Mouse (Mus musculus) left cerebral cortex, adult 18-20 months (tissue): Measurements from ENCODE around the gene Oard1. TPM values are rescaled to one million over a fixed set of nuclear protein-coding genes. Genes with fewer than 3 reads are reported as not detected.
A peak's percentile ranks its signal among the peaks of the same experiment; 100 is the strongest.

Source experiments
- DNase-seq, 2 experiments: peaks; one replicate each; pipeline ENCODE4 v3.0.0; 2021 to 2022; ENCODE audit warnings: low spot score in 2 of 2, mixed read lengths in 1 of 2
- total RNA-seq, 2 experiments: library from RNA; stranded (reverse); gene quantifications; 2 replicates each; pipeline ENCODE4 v1.2.3; 2021

The Oard1 gene
- total RNA-seq, 2 experiments from 2014 or later, result 11.9 to 14.6 TPM

- DNase-seq, result no peak
Measured at GRCm38 (mm10) chr17:48407910-48408525, 1.8 kb upstream of the Oard1 start.

GRCm38 (mm10) chr17:48408526-48409291 lies 1.1 kb upstream of the Oard1 start:
- peak; percentile 36 to 66 for DNase-seq

- no peak for DNase-seq
Measured at GRCm38 (mm10) chr17:48410299-48410785, 528 bp downstream of the Oard1 start.

DNA sequence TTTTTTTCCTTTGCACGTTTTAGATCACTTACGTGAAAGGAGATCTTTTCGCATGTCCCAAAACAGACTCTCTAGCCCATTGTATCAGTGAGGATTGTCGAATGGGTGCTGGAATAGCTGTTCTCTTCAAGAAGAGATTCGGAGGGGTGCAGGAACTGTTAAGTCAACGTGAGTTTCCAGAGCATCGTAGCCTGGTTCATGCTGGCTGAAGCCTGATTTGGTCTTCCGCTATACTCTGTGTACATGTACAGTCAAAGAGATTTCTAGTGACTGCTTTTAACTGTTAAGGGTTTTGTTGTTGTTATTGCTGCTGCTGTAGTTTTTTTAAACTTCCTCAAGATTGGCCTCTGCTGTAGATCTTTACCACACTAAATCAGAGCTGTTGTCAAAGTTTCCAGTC lies 1.4 kb downstream of the Oard1 start:
- no peak for DNase-seq

- DNase-seq, result no peak
Measured at GRCm38 (mm10) chr17:48416011-48416410, 6.2 kb downstream of the Oard1 start.

DNA sequence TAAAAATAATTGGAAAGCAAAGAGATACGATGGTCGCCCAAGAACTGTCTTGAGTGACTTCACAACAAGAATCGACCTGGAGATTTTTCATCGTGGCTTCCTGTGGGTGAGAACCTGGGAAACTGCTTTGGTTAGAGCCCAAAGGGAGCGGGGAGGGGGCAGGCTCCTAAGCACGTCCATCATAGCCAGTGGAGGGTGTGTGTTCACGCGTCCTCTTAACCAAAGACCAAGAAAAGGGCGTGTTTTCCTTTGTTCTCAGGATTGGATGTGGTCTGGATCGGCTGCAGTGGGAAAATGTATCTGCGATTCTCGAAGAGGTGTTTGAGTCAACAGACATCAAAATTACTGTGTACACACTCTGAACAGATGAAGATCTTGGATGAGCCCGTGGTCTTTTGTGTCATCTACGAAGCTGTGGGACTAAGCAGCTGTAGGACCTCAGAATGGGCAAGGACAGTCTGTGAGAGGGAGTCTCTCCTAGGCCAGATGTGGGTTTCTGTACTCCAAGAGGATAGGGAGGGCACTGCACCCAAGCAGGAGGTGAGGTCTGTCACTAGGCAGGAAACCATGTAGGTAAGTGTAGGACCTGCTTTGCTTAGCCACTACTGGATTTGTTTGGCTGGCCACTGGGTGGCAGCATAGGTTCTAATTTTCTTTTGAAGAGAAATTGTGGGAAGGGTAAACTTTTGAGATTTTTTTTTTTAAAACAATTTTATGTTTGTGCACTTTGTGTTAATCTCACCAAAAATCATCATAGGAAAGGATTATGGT lies 6.8 kb downstream of the Oard1 start:
- DNase-seq, result peak; percentile 57 to 63

GRCm38 (mm10) chr17:48417521-48417920 lies 7.7 kb downstream of the Oard1 start:
- DNase-seq, result no peak

GRCm38 (mm10) chr17:48418174-48418573 lies 8.4 kb downstream of the Oard1 start:
- no peak for DNase-seq

- no peak for DNase-seq
Measured at GRCm38 (mm10) chr17:48418781-48419180, 9.0 kb downstream of the Oard1 start.

- DNase-seq, result no peak
Measured at GRCm38 (mm10) chr17:48419571-48419970, 9.8 kb downstream of the Oard1 start.

GRCm38 (mm10) chr17:48424237-48424636 lies 14.4 kb downstream of the Oard1 start:
- DNase-seq, result no peak

- DNase-seq, result no peak
Measured at GRCm38 (mm10) chr17:48425823-48426612, 16.2 kb downstream of the Oard1 start.

DNA sequence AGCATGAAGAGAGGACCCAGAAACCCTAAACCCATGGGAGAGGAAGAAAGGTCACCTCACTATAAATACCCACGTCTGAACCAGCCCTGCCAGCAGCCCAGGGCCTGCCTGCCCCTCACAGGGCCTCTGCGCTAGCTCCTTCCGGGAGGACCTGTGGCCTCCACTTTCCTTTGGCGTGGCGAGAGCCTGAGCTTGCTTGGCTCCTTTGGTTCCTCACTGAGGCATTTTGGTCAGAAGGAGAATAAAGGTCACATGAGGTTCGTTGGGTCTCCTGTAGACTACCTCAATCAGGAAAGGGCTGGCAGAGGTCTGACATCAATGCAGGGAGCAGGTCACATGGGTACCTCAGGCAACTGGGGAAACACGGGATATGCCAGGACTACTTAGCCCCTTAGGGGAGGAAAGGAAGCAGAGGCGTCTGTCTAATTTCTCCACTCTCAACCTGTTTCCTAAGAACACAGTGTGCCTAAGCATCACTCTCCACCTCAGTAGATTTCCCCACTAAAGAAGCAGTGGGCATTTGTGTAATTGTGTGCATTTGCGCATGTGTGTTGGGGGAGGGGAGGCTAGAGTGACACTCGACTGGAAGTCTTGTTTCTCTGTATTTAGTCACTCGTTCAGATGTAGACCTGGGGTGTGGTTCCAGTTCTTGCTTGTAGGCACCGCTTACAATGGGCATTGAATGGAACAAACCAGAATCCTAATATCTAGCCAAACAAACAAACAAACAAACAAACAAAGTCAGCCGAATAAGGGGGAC lies 17.4 kb downstream of the Oard1 start:
- DNase-seq, result no peak

DNA sequence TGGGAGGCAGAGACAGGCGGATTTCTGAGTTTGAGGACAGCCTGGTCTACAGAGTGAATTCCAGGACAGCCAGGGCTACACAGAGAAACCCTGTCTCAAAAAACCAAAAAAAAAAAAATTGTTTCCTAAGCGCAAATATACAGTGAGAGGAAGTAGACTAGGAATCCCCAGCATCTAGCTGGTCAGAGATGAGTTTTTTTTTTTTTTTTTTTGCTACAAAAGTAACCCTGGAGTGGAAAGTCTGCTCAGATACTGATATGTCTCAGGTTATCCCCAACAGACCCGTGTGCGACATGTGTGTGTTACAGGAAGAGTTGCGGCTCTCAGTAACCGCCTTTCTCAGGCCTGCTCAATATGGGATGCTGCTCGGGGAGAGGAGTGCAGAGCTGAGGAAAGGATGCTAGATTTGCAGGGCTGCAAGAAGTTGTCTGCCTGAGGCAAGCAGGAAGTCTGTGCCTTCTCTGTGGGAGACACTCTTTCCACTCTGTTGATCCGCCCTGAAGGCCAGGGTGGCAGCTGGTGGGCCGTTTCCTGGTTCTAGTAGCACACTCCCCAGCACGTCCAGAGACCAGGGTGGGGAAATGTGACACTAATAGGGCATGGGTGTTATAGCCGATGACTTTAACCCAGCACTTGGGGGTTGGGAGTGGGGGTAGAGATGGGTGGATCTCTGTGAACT lies 18.2 kb downstream of the Oard1 start:
- DNase-seq, result no peak

DNA sequence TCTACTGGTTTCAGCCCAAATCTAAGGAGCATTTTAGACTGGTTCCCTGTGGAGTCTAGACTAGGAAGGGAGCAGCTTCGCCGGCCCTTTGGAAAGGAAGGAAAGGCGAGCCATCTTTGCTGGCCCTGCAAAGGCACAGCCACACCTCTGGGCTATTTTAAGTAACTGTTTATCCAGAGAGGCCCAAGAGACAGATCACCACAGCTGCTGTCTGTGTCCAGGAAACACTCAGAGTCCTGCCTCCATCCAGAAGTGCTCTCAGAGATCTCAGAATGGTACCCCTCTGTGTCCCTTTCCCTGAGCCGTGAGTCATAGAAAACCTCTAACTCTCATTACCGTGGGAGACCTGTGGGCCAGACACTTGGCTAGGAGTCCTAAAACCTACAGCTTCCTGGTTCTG lies 20.6 kb downstream of the Oard1 start:
- no peak for DNase-seq

DNA sequence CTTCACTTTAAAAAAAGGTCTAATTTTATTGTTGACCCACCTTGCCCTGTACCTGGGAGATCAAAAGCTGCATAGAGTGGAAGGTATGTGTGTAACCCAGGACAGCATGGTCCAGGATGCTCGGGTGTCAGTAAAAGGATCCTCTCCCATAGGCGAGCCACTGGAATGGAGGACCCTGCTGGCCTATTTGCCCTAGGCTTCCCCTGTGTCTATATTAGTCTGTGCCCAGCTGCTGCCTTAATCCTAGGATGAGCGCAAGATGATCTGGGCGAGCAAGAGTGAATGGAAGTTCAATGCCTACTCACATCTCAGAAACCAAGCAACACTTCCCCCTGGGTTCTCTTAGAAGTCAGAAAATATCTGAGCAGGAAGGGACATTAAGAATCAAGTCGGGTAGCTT lies 21.2 kb downstream of the Oard1 start:
- no peak for DNase-seq

- DNase-seq, result no peak
Measured at GRCm38 (mm10) chr17:48432158-48432980, 22.6 kb downstream of the Oard1 start, which contains the start of gene Apobec2. Gene Apobec2, minus strand, starts transcription at chr17:48432930.

DNA sequence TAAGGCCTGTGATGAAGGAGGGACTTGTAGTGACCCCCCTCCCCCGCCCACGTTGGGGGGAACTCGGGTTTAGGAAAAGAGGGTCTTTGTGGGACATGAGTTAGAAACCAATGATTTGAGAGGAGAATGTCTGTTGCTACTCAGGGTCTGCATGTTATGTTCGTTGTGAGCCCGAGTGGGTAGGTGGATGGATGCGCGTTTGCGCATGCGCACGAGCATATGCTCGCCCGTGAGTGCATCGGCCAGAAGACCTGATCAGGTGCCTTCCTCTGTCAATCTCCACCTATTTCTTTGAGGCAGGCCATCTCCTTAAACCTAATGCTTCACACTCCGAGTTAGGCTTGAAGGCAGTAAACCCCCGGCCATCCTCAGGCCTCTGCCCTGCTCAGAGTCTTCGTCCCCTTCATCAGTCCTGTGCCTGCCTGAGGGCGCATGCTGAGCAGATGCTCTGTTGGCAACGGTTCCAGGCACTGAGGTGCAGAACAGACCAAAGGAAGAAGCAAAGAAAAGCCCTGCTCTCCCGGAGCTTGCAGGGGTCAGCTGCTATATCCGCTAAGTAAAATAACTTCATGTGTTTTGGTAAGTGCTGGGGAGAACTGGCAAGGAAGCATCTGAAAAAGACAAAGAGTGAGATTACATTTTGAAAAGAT lies 23.3 kb downstream of the Oard1 start:
- no peak for DNase-seq
